Mouse (Mus musculus): Measurements from ENCODE around the gene Rgl1.

DNA sequence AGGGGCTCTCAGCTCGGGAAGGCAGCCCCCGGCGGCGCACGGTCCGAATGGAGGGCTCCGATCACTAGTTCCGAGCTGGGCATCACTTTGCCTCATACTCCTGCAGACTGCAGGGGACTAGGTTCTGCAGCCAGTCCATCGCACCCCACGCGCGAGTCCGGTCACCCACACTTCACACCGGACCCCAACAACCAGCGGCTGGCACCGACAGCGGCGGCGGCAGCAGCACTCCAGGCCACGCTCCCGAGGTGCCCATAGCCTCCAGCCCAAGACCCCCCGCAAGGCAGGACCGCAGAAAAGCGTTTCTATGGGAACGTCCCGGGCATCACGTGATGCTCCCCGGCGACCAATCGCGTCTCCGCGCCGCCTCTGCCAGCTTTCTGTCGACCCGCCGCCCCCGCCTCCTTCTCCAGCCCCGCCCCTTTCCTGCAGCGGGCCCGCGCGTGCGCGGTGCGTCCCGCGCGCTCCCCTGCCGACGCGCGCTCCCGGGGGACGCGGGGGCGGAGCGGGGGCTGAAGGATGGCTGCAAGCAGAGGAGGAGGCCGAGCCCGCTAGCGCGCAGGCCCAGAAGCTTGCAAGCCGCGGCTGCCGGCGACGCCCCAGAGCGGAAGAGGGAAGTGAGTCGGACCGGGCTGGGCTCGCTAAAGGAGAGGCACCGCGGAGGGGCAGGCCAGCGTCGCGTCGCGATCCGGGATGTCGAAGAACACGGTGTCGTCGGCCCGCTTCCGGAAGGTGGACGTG is at the start of gene Rgl1, which contains the start of gene Arpc5:
- TF ChIP-seq CTCF (IDR thresholded peaks at IDR 0.05; ENCODE audit: low read depth) (no peak), EP300 (IDR thresholded peaks at IDR 0.05; ENCODE audit: low read depth) (no peak)

Measured in heart, postnatal 0 days (tissue).